Mouse (Mus musculus): ENCODE data around the gene Fat3.

- TF ChIP-seq POLR2A (IDR thresholded peaks at IDR 0.05; ENCODE audit: low read depth, low read length): no peak
- TF ChIP-seq CTCF (conservative IDR thresholded peaks at IDR 0.05; ENCODE audit: insufficient read depth, insufficient read length, low read depth, low read length): no peak
Measured at GRCm38 (mm10) chr9:15944182-15944581, 556.9 kb downstream of the Fat3 start.

Measured in kidney, adult 2 months (tissue).